Mouse (Mus musculus): ENCODE data around the gene Mast1.

The Mast1 gene

GRCm38 (mm10) chr8:84973079-84973478, 35.9 kb upstream of the Mast1 start:
- DNase-seq, result no peak

- no peak for DNase-seq
Measured at GRCm38 (mm10) chr8:84970913-84971312, 33.8 kb upstream of the Mast1 start.

- no peak for DNase-seq
Measured at GRCm38 (mm10) chr8:84970135-84970790, 33.1 kb upstream of the Mast1 start.

GRCm38 (mm10) chr8:84969241-84970134, 32.3 kb upstream of the Mast1 start, which contains the start of the genes Gm49661, Prdx2 and Rnaseh2a:
TSS of gene Gm49661 (minus strand) at chr8:84969433.
TSS of gene Prdx2 (plus strand) at chr8:84969587.
TSS of gene Rnaseh2a (minus strand) at chr8:84969767.
- DNase-seq, result peak; percentile 73

GRCm38 (mm10) chr8:84968650-84969049, 31.5 kb upstream of the Mast1 start:
- no peak for DNase-seq

GRCm38 (mm10) chr8:84967532-84968304, 30.6 kb upstream of the Mast1 start:
- no peak for DNase-seq

GRCm38 (mm10) chr8:84966603-84967002, 29.4 kb upstream of the Mast1 start:
- no peak for DNase-seq

- peak; percentile 97 for DNase-seq
Measured at GRCm38 (mm10) chr8:84965731-84966291, 28.7 kb upstream of the Mast1 start.

- no peak for DNase-seq
Measured at GRCm38 (mm10) chr8:84963952-84964351, 26.8 kb upstream of the Mast1 start.

GRCm38 (mm10) chr8:84959811-84960210, 22.7 kb upstream of the Mast1 start:
- no peak for DNase-seq

- DNase-seq, result peak; percentile 71
Measured at GRCm38 (mm10) chr8:84956768-84957167, 19.6 kb upstream of the Mast1 start.

- no peak for DNase-seq
Measured at GRCm38 (mm10) chr8:84952612-84953255, 15.6 kb upstream of the Mast1 start.

- DNase-seq, result no peak
Measured at GRCm38 (mm10) chr8:84949753-84950152, 12.6 kb upstream of the Mast1 start.

- DNase-seq, result no peak
Measured at GRCm38 (mm10) chr8:84947241-84947545, 10.0 kb upstream of the Mast1 start.

GRCm38 (mm10) chr8:84946528-84947240, 9.5 kb upstream of the Mast1 start, which contains the start of gene Rtbdn:
TSS of gene Rtbdn (plus strand) at chr8:84946991.
- DNase-seq, result no peak

- peak; percentile 45 for DNase-seq
Measured at GRCm38 (mm10) chr8:84945633-84946527, 8.7 kb upstream of the Mast1 start.

- DNase-seq, result peak; percentile 89
Measured at GRCm38 (mm10) chr8:84945235-84945632, 8.1 kb upstream of the Mast1 start.

GRCm38 (mm10) chr8:84944478-84945160, 7.5 kb upstream of the Mast1 start:
- peak; percentile 84 for DNase-seq

GRCm38 (mm10) chr8:84943699-84944098, 6.5 kb upstream of the Mast1 start:
- no peak for DNase-seq

Data from right cerebral cortex, adult 18-20 months (tissue).